Mouse (Mus musculus) hindbrain, embryonic 11.5 days (tissue): ENCODE data around the gene Trim40. TPM values are rescaled to one million over a fixed set of nuclear protein-coding genes. Genes with fewer than 3 reads are reported as not detected.
A peak's percentile ranks its signal among the peaks of the same experiment; 100 is the strongest.

Experiments
- ATAC-seq: fragments of 200-750 bp; cut with Nextera tagmentation; 2 replicates; pipeline ENCODE4 v1.8.0; 2017; ENCODE audit warnings: mild to moderate bottlenecking, moderate TSS enrichment, moderate library complexity; ENCODE audit not compliant: low FRiP score
- DNase-seq: peaks from one replicate; pipeline ENCODE4 v3.0.0-alpha.2; 2015; ENCODE audit warnings: low spot score
- H3K27ac ChIP-seq: fragments of 300-500 bp; sonication (generic); 2 replicates; pipeline ENCODE4 v1.5.1; 2014; ENCODE audit warnings: mild to moderate bottlenecking, low read depth, low read length
- H3K27me3 ChIP-seq: fragments of 300-500 bp; sonication (generic); 2 replicates; pipeline ENCODE4 v1.6.1; 2014; ENCODE audit warnings: mild to moderate bottlenecking, low read length, moderate library complexity, mixed read lengths; ENCODE audit not compliant: control insufficient read depth, insufficient read depth
- H3K36me3 ChIP-seq: fragments of 300-500 bp; sonication (generic); 2 replicates; pipeline ENCODE4 v1.6.1; 2014; ENCODE audit warnings: mild to moderate bottlenecking, low read length, moderate library complexity, mixed read lengths; ENCODE audit not compliant: control insufficient read depth, insufficient read depth
- H3K4me1 ChIP-seq: fragments of 300-500 bp; sonication (generic); replicated peaks from 2 replicates; pipeline ENCODE4 v1.6.1; 2014; ENCODE audit warnings: low read length, mixed read lengths; ENCODE audit not compliant: control insufficient read depth, insufficient read depth
- H3K4me2 ChIP-seq: fragments of 300-500 bp; sonication (generic); replicated peaks from 2 replicates; pipeline ENCODE4 v1.6.1; 2014; ENCODE audit warnings: mild to moderate bottlenecking, low read depth, low read length
- H3K4me3 ChIP-seq: fragments of 300-500 bp; sonication (generic); 2 replicates; pipeline ENCODE4 v1.5.1; 2014; ENCODE audit warnings: low read depth, low read length
- H3K9ac ChIP-seq: fragments of 300-500 bp; sonication (generic); 2 replicates; pipeline ENCODE4 v1.6.1; 2014; ENCODE audit warnings: low read depth, low read length
- H3K9me3 ChIP-seq: fragments of 300-500 bp; sonication (generic); 2 replicates; pipeline ENCODE4 v1.6.1; 2016; ENCODE audit warnings: low read length; ENCODE audit not compliant: control insufficient read depth
- WGBS: fragments of 180-500 bp; shearing (Covaris S2); extraction: QIAGEN DNeasy Blood & Tissue Kit; methylation state at CpG from one replicate; pipeline ENCODE4 v1.1.7; 2014; 5-methylcytosine and 5-hydroxymethylcytosine counted together
- polyA plus RNA-seq: library from polyadenylated mRNA; unstranded; fragments of >200 nt; fragmentation: Nextera tagmentation; extraction: Ambion mirVana; gene quantifications from 2 replicates; pipeline ENCODE4 v1.2.1, GENCODE M21; 2014

The Trim40 gene
- polyA plus RNA-seq, 1 experiment from 2014 or later = not detected

DNA sequence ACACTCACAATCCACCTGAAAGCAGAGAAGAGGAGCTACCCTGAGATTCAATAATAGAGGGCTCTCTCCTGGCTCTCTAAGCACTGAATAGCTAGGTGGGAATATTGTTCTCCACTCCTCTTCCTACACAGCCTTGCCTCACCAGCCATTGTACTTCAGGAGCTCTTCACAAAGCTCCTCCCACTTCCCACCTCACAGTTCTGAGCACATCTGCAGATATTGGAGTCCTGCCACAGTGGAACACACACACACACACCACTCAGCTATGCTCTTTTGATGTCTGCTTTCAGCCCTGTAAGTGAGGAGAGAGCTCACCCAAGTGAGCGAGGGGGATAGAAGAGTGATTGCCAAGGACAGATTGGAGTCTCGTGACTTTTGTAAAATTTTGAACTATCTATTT is 6.6 kb downstream of the Trim40 start:
- Histone ChIP-seq H3K27me3 (no peaks in the 10 kb centered on the region), H3K4me3 (no peak overlapping the region), H3K27ac (no peak overlapping the region), H3K9ac (no peak overlapping the region), H3K36me3 (no peaks in the 10 kb centered on the region), H3K9me3 (no peaks in the 10 kb centered on the region), H3K4me1 (no peaks in the 10 kb centered on the region), H3K4me2 (no peak overlapping the region)
- 84% methylated on average over 2 of the region's 2 CpGs for WGBS
- DNase-seq (no peak), ATAC-seq (no peak)

DNA sequence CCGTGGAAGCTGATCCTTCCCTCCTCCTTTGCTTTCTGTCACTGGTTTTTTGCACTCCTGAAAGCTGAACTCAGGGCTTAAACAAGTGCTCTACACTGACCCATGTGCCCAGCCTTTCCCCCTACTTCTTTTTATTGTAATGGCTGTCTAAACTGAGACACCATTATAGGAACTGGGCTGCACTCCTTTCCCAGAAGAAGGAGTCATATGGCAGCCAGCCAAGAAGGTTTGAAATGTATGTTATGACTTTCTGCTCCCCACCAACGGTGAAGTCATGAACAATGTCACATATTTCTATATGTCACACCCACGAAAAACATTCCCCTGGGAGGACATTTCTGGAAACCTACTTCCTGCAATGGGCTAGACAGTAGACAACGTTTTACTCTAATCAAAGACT is 15.3 kb downstream of the Trim40 start:
- Histone ChIP-seq H3K9ac (no peak overlapping the region), H3K4me2 (no peak overlapping the region), H3K4me3 (no peak overlapping the region), H3K36me3 (no peaks in the 10 kb centered on the region), H3K27me3 (no peaks in the 10 kb centered on the region), H3K27ac (no peak overlapping the region), H3K4me1 (no peaks in the 10 kb centered on the region), H3K9me3 (no peaks in the 10 kb centered on the region)
- no peak for DNase-seq
- 74% methylated on average over 4 of the region's 4 CpGs for WGBS
- ATAC-seq = no peak

DNA sequence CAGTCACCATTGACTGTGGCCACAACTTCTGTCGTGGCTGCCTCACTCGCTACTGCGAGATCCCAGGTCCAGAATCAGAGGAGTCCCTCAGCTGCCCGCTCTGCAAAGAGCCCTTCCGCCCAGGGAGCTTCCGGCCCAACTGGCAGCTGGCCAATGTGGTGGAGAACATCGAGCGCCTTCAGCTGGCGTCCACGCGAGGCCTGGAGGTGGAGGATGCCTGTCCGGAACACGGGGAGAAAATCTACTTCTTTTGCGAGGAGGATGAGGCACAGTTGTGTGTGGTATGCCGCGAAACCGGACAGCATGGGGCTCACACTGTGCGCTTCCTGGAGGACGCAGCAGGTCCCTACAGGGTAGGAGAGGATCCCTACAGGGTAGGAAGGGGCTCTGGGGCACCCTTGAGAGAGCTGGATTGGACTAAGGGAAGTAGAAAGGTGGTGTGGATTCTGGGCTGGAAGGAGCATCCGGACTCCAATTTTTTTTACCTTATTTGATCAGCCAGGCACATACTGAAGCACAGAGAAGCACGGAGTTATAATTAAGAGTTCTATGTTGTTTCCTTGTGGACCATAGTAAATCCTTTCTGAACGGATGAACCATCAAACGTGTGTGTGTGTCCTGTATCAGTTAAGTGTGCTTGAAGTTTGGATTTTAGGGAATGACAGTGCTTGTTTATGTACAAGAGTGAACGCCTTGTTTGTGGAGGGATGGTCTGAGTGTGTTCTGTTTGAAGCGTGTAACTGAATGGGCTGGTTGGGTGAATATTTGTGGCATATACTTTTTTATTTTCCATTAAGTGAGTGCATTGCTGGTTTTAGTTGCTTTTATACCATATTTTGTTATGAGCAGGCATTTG is 19.7 kb downstream of the Trim40 start:
- Histone ChIP-seq H3K4me3 (no peak overlapping the region), H3K9me3 (no peaks in the 10 kb centered on the region), H3K27me3 (no peaks in the 10 kb centered on the region), H3K36me3 (no peaks in the 10 kb centered on the region), H3K4me2 (no peak overlapping the region), H3K4me1 (no peaks in the 10 kb centered on the region), H3K27ac (0 out of 2 replicates have a peak overlapping the region, but pooled peaks have one; percentile 24), H3K9ac (no peak overlapping the region)
- no peak for ATAC-seq
- WGBS = 79% methylated on average over 25 of the region's 25 CpGs
- no peak for DNase-seq

GRCm38 (mm10) chr17:36869284-36869954 is 20.5 kb downstream of the Trim40 start, which contains the start of gene Trim10:
Gene Trim10, plus strand, starts transcription at chr17:36869574.
- no peaks in the 10 kb centered on the region for H3K36me3 ChIP-seq
- H3K9ac ChIP-seq = no peak within 1 kb of the TSS
- no peak for ATAC-seq
- H3K4me3 ChIP-seq = no peak within 1 kb of the TSS
- 0 out of 2 replicates have a peak within 1 kb of the TSS, but pooled peaks have one; percentile 24 for H3K27ac ChIP-seq
- 93% methylated on average over 4 of the region's 4 CpGs for WGBS
- no peak for DNase-seq
- no peaks in the 10 kb centered on the region for H3K27me3 ChIP-seq
- no peaks in the 10 kb centered on the region for H3K4me1 ChIP-seq
- no peak within 1 kb of the TSS for H3K4me2 ChIP-seq
- no peaks in the 10 kb centered on the region for H3K9me3 ChIP-seq

DNA sequence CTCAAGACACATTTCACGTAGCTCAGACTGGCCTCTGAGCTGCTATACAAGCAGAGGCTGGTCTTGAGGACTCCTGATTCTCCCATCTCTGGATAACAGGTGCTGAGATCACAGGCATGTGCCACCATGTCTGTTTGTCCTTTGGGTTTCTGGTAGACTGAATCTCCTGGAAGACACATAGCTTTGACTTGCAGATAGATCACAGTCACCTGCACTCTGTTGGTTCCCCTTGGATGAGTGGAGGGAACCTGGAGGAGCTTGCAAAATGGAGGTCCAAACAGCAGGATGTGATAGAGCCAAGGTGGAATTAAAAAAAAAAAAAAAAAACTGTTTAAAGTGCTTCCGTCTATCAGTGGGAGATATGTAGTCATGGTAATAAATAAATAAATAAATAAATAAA is 21.1 kb downstream of the Trim40 start:
- no peak overlapping the region for H3K4me2 ChIP-seq
- DNase-seq (no peak), ATAC-seq (no peak)
- H3K4me3 ChIP-seq = no peak overlapping the region
- H3K27me3 ChIP-seq = no peaks in the 10 kb centered on the region
- H3K9ac ChIP-seq = no peak overlapping the region
- no peaks in the 10 kb centered on the region for H3K4me1 ChIP-seq
- no peaks in the 10 kb centered on the region for H3K36me3 ChIP-seq
- H3K27ac ChIP-seq = no peak overlapping the region
- 85% methylated on average over 2 of the region's 2 CpGs for WGBS
- no peaks in the 10 kb centered on the region for H3K9me3 ChIP-seq

DNA sequence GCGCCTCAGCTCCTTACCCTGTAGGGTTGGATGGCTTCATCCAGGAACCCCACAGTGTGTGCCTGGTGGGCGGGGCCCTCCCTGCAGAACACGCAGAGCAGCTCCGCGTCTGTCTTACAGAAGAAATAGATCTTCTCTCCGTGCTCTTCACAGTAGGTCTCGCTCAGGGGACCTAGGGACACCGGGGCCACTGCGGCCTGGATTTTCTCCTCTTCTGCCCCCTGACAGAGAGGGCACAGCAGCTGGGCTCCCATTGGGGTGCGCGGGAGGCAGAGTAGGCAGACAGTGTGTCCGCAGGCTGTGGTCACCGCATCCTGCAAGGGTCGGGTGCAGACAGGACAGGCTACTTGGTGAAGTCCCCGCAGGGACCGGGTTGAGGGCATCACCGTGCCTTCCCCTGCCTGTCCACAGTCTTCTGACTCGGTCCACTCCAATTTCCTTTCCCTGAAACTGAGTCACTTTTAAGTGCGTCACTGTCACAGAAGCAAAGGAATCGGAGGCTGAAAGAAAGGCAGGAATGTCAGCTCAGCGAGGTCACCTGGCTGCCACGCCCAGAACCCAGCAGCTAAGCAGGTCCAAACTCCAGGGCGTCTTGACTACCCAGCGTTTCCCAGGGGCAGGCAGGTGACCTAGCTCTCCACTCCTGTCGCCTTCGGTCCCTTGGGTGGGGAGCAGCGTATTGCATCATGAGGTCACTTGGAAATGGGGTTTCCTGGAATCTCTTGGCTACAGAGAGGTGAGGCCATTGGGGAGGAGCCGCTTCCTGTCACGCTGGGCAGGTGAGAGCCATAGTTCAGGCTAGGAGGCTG is 23.0 kb downstream of the Trim40 start, which contains the start of gene Trim15:
Trim15 (minus strand) TSS at position 492 of the 809 bp plus-strand sequence.
- peak; percentile 40; the same call in 1 of the 2 replicates for ATAC-seq
- Histone ChIP-seq H3K4me3 (0 out of 2 replicates have a peak within 1 kb of the TSS, but pooled peaks have one; percentile 6), H3K36me3 (no peaks in the 10 kb centered on the region), H3K9ac (no peak within 1 kb of the TSS), H3K9me3 (no peaks in the 10 kb centered on the region), H3K27me3 (no peaks in the 10 kb centered on the region), H3K27ac (no peak within 1 kb of the TSS), H3K4me2 (peak within 1 kb of the TSS; percentile 25), H3K4me1 (no peaks in the 10 kb centered on the region)
- WGBS = 16% methylated on average over 29 of the region's 29 CpGs
- DNase-seq = no peak

DNA sequence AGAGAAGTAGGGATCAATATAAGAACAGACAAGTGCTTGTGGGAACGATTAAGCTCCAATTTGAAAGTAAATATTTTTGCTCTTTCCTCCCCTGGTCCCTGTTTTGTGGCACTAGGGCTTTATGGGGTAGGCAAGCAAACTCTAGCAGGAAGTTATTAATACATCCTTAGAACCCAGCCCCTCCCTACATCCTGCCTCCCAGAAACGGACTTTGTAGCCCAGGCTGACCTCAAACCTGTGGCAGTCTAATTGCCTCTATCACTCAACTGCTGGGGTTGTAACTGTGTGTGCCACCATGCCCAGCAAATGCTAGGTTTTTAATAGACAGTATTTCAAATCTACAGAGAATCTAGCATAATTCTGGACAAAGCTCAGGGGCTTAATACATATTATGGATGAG is 28.2 kb downstream of the Trim40 start:
- Histone ChIP-seq H3K9me3 (no peaks in the 10 kb centered on the region), H3K9ac (no peak overlapping the region), H3K4me1 (no peaks in the 10 kb centered on the region), H3K4me2 (no peak overlapping the region), H3K27me3 (no peaks in the 10 kb centered on the region), H3K4me3 (no peak overlapping the region), H3K27ac (no peak overlapping the region), H3K36me3 (0 out of 2 replicates have a peak, but pooled peaks cover 2% of the 10 kb centered on the region)
- WGBS = 64% methylated on average over 2 of the region's 2 CpGs
- no peak for DNase-seq
- no peak for ATAC-seq

DNA sequence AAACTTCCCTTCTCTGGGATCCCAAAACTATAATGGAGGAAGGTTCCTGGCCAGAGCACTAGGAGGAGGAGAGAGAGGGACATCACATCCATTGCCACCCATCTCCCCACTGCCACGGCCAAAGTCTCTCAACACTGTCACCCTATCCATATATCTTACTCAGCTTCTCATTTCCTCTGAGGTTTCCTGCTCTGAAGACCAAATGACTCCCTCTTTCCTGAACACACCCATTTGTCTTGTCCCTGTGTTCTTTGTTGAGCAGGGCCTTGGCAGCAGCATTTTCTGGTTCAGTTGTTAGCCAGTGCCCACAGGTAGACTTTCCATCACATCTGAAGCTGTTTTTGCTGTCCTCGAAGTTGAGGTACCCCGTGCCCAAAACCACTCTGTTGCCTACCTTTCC is 31.7 kb downstream of the Trim40 start:
- Histone ChIP-seq H3K4me2 (no peak overlapping the region), H3K27ac (no peak overlapping the region), H3K9ac (no peak overlapping the region), H3K4me1 (no peaks in the 10 kb centered on the region), H3K9me3 (no peaks in the 10 kb centered on the region), H3K4me3 (no peak overlapping the region), H3K27me3 (no peaks in the 10 kb centered on the region), H3K36me3 (0 out of 2 replicates have a peak, but pooled peaks cover 4% of the 10 kb centered on the region)
- DNase-seq (no peak), ATAC-seq (no peak)
- 92% methylated on average over 3 of the region's 3 CpGs for whole genome bisulfite sequencing
